Mouse (Mus musculus) granulocyte monocyte progenitor cell, adult 5-6 weeks (primary cell): Measurements from ENCODE around the gene D2hgdh. TPM values are rescaled to one million over a fixed set of nuclear protein-coding genes. Genes with fewer than 3 reads are reported as not detected.

ENCODE experiments used
- total RNA-seq, 2 experiments: library from RNA; stranded (forward) in 1 of 2; stranded (reverse) in 1 of 2; fragments of 200-712, 200-1000 nt in 1 of 2; fragments of >200 nt in 1 of 2; fragmentation: Nextera tagmentation in 1 of 2; gene quantifications; 2 replicates each; pipeline ENCODE4 v1.2.3; 2014 to 2017

Gene D2hgdh
- total RNA-seq, 2 experiments from 2014 or later: 13.8 to 25.7 TPM

Other genes with a start within 250 kb of the D2hgdh start
- 53.5 and 65.0 TPM in 2 replicates for gene Stk25, start 166.2 kb upstream of the D2hgdh start, total RNA-seq (2014; fragmentation: Nextera tagmentation)
- 30.9 and 38.5 TPM in 2 replicates for gene Stk25, start 166.2 kb upstream of the D2hgdh start, total RNA-seq (2017)
- 0.43 and 0.60 TPM in 2 replicates for gene Bok, start 139.2 kb upstream of the D2hgdh start, total RNA-seq (2014; fragmentation: Nextera tagmentation)
- gene Bok, start 139.2 kb upstream of the D2hgdh start, total RNA-seq (2017): 0.26 and 0.43 TPM in 2 replicates
- gene Atg4b, start 73.4 kb upstream of the D2hgdh start, total RNA-seq (2014; fragmentation: Nextera tagmentation): 29.7 and 61.9 TPM in 2 replicates
- gene Atg4b, start 73.4 kb upstream of the D2hgdh start, total RNA-seq (2017): 46.8 and 87.7 TPM in 2 replicates
- gene Thap4, start 70.0 kb upstream of the D2hgdh start, total RNA-seq (2014; fragmentation: Nextera tagmentation): 30.8 and 57.7 TPM in 2 replicates
- 16.7 and 25.0 TPM in 2 replicates for gene Thap4, start 70.0 kb upstream of the D2hgdh start, total RNA-seq (2017)
- gene Dtymk, start 23.0 kb upstream of the D2hgdh start, total RNA-seq (2014; fragmentation: Nextera tagmentation): 238 and 289 TPM in 2 replicates
- gene Dtymk, start 23.0 kb upstream of the D2hgdh start, total RNA-seq (2017): 216 and 239 TPM in 2 replicates
- 9.5 and 19.4 TPM in 2 replicates for gene Ing5, start 20.9 kb upstream of the D2hgdh start, total RNA-seq (2014; fragmentation: Nextera tagmentation)
- 27.1 and 42.3 TPM in 2 replicates for gene Ing5, start 20.9 kb upstream of the D2hgdh start, total RNA-seq (2017)
- not detected in 2 replicates for gene Gal3st2, start 36.4 kb downstream of the D2hgdh start, total RNA-seq (2014; fragmentation: Nextera tagmentation)
- not detected in 2 replicates for gene Gal3st2, start 36.4 kb downstream of the D2hgdh start, total RNA-seq (2017)
- not detected in 2 replicates for gene Gal3st2b, start 93.4 kb downstream of the D2hgdh start, total RNA-seq (2014; fragmentation: Nextera tagmentation)
- gene Gal3st2b, start 93.4 kb downstream of the D2hgdh start, total RNA-seq (2017): not detected in 2 replicates
- gene Gal3st2c, start 165.6 kb downstream of the D2hgdh start, total RNA-seq (2014; fragmentation: Nextera tagmentation): not detected in 2 replicates
- gene Gal3st2c, start 165.6 kb downstream of the D2hgdh start, total RNA-seq (2017): not detected in 2 replicates
- not detected in 2 replicates for gene Neu4, start 195.5 kb downstream of the D2hgdh start, total RNA-seq (2014; fragmentation: Nextera tagmentation)
- not detected in 2 replicates for gene Neu4, start 195.5 kb downstream of the D2hgdh start, total RNA-seq (2017)
- gene Pdcd1, start 227.6 kb downstream of the D2hgdh start, total RNA-seq (2014; fragmentation: Nextera tagmentation): not detected in 2 replicates
- not detected in 2 replicates for gene Pdcd1, start 227.6 kb downstream of the D2hgdh start, total RNA-seq (2017)